Mouse (Mus musculus): ENCODE data around the gene Lrp5.

DNA sequence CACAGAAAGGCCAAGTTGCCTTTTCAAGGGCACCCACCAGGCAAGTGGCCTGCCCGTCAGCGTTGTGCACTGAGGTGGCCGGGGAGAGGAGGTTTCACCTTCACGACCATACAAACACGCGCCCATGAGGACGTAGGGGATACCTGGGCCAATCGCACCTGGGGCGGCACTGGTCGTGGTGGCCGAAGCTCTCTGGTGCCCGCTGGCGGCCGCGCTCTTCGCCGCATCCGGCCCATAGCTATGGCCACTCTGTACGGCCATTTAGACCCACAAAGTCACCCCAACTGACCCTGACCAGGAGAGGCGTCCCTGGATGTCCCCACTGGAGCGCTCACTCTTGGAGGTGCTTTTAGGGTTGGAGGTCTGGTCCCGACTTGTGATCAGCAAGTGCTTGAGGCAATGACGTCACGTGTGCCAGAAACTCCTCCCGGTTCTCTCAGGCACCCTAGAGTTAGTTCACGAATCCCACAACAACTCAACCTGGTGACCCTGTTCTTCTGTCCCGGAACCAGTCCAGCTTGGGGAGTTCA lies 33.1 kb upstream of the Lrp5 start:
- TF ChIP-seq CTCF (IDR thresholded peaks at IDR 0.05; ENCODE audit: low read depth) (peak; percentile 78), EP300 (IDR thresholded peaks at IDR 0.05; ENCODE audit: low read depth) (no peak)
